Mouse (Mus musculus) brain, embryonic 18.5 days (tissue): ENCODE data around the gene Xrcc6.
A peak's percentile ranks its signal among the peaks of the same experiment; 100 is the strongest.
"Not testable (repeated sequence)": the region's sequence is repeated elsewhere in the genome, so short reads cannot be mapped to it uniquely, and the experiment has no call there.

Experiments
- DNase-seq: peaks from one replicate; pipeline ENCODE4 v3.0.0-alpha.2; 2012; ENCODE audit warnings: low read depth, low spot score

Gene Xrcc6

GRCm38 (mm10) chr15:81966062-81966829 lies 21.4 kb upstream of the Xrcc6 start:
- no peak for DNase-seq

GRCm38 (mm10) chr15:81967821-81968220 lies 19.8 kb upstream of the Xrcc6 start:
- no peak for DNase-seq

GRCm38 (mm10) chr15:81968447-81968846 lies 19.2 kb upstream of the Xrcc6 start:
- no peak for DNase-seq

GRCm38 (mm10) chr15:81969173-81969572 lies 18.5 kb upstream of the Xrcc6 start:
- DNase-seq = no peak

- DNase-seq = not testable (repeated sequence)
Observed at GRCm38 (mm10) chr15:81969635-81970034, 18.0 kb upstream of the Xrcc6 start.

GRCm38 (mm10) chr15:81970498-81970897 lies 17.1 kb upstream of the Xrcc6 start:
- DNase-seq = not testable (repeated sequence)

- DNase-seq = not testable (repeated sequence)
Observed at GRCm38 (mm10) chr15:81975156-81975555, 12.5 kb upstream of the Xrcc6 start.

GRCm38 (mm10) chr15:81980321-81980720 lies 7.3 kb upstream of the Xrcc6 start, which contains the start of gene 1700029P11Rik:
1700029P11Rik (plus strand) TSS chr15:81980540.
- no peak for DNase-seq

GRCm38 (mm10) chr15:81982173-81982572 lies 5.5 kb upstream of the Xrcc6 start:
- no peak for DNase-seq

- DNase-seq = no peak
Observed at GRCm38 (mm10) chr15:81985267-81986161, 2.1 kb upstream of the Xrcc6 start.

GRCm38 (mm10) chr15:81989371-81990062 lies 1.9 kb downstream of the Xrcc6 start:
- peak; percentile 65 for DNase-seq

GRCm38 (mm10) chr15:81990549-81990948 lies 2.9 kb downstream of the Xrcc6 start:
- no peak for DNase-seq

- no peak for DNase-seq
Observed at GRCm38 (mm10) chr15:81993992-81994391, 6.4 kb downstream of the Xrcc6 start.

GRCm38 (mm10) chr15:82004257-82004656 lies 16.6 kb downstream of the Xrcc6 start:
- DNase-seq = no peak

GRCm38 (mm10) chr15:82011947-82012346 lies 24.3 kb downstream of the Xrcc6 start:
- DNase-seq = no peak

GRCm38 (mm10) chr15:82014745-82015391 lies 27.2 kb downstream of the Xrcc6 start:
- DNase-seq = no peak

GRCm38 (mm10) chr15:82015392-82016100 lies 27.9 kb downstream of the Xrcc6 start:
- DNase-seq = no peak

- peak; percentile 96 for DNase-seq
Observed at GRCm38 (mm10) chr15:82016101-82016808, 28.6 kb downstream of the Xrcc6 start.

GRCm38 (mm10) chr15:82016830-82017229 lies 29.2 kb downstream of the Xrcc6 start:
- DNase-seq = no peak

GRCm38 (mm10) chr15:82017461-82017860 lies 29.8 kb downstream of the Xrcc6 start:
- DNase-seq = no peak
